Mouse (Mus musculus): ENCODE data around the gene Wnt7a.

DNA sequence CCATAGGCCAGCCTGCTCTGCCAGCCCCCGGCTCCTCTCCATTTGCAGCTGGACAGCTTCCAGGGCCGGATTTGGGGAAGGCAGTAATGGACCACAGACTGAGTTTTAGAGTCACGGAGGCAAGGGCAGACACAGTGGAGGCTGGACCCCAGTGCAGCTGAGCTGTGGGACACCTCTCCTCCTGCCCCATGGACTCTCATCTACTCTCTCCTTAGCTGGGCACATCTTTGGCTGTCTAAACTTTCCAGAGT is 64.3 kb downstream of the Wnt7a start:
- TF ChIP-seq CTCF (IDR thresholded peaks at IDR 0.05; ENCODE audit: low read depth, low read length): no peak
- no peak for TF ChIP-seq GATA1 (IDR thresholded peaks at IDR 0.05; ENCODE audit: borderline replicate concordance, low read length)
- no peak for TF ChIP-seq GATA2 (IDR thresholded peaks at IDR 0.05; ENCODE audit: borderline replicate concordance, low read depth, low read length)
- no peak for TF ChIP-seq POLR2AphosphoS5 (IDR thresholded peaks at IDR 0.05; ENCODE audit: insufficient replicate concordance, low read depth, low read length)
- no peak for TF ChIP-seq TAL1 (conservative IDR thresholded peaks at IDR 0.05; ENCODE audit: low read depth, low read length)

Data from G1E (cell line).